Mouse (Mus musculus) lung, adult 2 months (tissue): ENCODE results near the gene Erbin.

ENCODE experiments used
- CTCF ChIP-seq: fragments of 200-500 bp; IDR thresholded peaks from 2 replicates; pipeline ENCODE4 v1.5.1; 2011; ENCODE audit warnings: mild to moderate bottlenecking, low read length, control low read depth; ENCODE audit not compliant: insufficient read depth
- POLR2A ChIP-seq: fragments of 200-500 bp; IDR thresholded peaks from 2 replicates; pipeline ENCODE4 v1.6.1; 2011; ENCODE audit warnings: low read depth, mild to moderate bottlenecking, control low read depth, low read length, borderline replicate concordance; ENCODE audit errors: extremely low read depth

DNA sequence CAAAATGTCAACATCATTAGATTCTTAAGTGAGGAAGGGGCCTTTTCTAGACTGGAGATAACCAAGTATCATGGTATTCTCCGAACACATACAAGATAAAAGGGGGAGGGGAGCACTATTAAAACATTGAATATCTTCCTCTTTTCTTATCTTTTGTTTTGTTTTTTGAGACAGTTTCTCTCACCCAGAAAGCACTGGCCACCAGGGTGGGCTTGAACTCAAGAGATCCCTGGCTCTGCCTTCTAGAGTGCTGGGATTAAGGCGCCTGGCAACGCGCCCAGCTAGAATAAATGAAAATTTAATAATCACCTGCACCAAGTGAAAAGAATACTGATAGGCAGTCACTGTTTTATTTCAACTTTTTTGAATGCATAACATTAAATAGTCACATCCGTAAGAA, 147.4 kb downstream of the Erbin start:
- TF ChIP-seq CTCF (no peak), POLR2A (no peak)
